Mouse (Mus musculus) ovary, postnatal 10 days (tissue): ENCODE results near the gene Phf7.

Experiments
- DNase-seq: peaks from one replicate; pipeline ENCODE4 v3.0.0; 2022; ENCODE audit warnings: low spot score

Gene Phf7

DNA sequence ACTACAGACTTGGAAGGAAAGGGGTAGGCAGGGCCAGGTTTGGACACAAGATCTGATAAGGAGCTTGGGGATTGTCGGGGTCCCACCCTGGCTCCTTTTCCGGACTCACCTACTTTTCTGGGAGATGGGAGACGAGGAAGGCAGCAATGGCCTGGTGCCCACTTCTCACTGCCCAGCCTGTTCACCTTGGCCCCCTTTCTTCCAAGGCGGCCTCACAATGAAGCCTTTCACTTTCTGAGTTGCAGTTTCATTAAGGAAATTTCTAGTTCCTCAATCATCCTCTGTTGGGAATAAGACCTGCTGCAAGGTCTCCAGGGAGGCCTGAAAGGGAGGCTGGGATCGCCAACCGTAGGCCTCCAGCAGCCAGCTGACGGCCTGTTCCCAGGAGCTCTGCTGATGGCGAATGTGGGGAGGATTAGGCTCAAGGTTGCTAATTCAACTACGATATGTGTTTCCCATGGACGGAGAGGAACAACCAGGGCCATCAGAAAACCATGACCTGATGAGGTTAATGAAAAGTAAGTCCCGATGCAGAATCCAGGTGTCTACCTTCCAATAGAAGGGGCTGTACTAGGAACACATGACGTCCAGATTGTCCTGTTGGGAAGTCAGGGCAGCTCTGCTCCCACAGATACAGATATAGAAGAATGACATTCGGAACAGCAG is 18.6 kb downstream of the Phf7 start:
- no peak for DNase-seq

GRCm38 (mm10) chr14:31230442-31230841 is 20.7 kb downstream of the Phf7 start:
- DNase-seq: no peak

DNA sequence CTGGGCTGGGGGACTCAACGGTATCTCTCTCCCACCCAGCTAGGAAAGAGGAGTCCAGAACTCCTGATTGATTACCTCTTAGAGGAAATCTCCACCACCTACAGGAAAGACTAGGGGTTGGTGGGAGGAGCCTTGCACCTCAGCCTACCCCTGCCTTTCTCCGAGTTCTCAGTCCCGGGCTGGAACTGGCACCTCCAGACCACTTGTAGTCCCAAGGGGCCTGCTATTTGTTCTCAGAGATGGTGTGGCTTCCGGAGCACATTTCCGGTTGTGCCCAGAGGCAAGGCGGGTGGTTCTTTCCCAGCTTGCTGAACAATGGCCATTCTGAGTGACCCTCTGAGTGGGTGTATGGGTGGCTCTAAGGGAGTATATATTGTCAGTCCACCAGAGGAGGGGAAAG is 22.9 kb downstream of the Phf7 start:
- no peak for DNase-seq

GRCm38 (mm10) chr14:31226978-31227377 is 24.1 kb downstream of the Phf7 start:
- peak; percentile 77 for DNase-seq

DNA sequence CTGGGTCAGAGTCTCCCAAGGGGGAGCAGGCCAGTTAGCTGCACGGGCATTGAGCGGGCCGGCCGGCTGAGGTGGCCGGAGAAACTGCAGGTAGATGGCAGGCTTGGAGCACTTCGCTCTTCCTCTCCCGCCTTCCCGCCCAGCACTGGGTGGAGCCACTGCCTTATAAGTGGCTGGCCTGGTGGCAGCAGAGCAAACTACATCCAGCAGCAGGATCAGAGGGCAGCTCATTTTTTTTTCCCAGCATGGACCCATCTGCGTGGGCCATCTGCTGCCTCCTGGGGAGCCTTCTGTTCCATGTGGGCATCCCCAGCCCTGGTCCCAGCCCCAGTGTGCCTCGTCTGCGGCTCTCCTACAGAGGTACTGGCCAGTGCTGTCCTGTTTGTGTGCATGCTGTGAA is 33.5 kb downstream of the Phf7 start, which contains the start of gene Sema3g:
Gene Sema3g (plus strand): TSS at position 195 of the 400 bp plus-strand sequence.
- no peak for DNase-seq

DNA sequence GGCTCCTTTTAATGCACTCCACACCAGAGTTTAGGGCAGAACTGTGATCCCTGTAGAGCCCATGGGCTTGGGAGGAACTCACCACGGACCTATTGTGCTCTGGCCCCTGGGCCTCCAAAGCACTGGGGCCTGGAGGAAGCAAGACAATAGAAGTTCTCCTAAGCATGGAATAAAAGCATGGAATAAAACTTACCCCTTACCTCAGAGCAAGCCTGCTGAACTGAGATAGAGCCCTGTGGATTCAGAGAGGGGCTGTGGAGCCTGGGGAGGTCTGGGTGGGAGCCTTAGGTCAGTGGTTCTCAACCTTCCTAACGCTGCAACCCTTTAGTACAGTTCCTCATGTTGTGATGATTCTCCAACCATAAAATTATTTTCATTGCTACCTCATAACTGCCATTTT is 34.3 kb downstream of the Phf7 start, which contains the start of gene Nisch:
Gene Nisch (minus strand): TSS at position 101 of the 400 bp plus-strand sequence.
- no peak for DNase-seq

DNA sequence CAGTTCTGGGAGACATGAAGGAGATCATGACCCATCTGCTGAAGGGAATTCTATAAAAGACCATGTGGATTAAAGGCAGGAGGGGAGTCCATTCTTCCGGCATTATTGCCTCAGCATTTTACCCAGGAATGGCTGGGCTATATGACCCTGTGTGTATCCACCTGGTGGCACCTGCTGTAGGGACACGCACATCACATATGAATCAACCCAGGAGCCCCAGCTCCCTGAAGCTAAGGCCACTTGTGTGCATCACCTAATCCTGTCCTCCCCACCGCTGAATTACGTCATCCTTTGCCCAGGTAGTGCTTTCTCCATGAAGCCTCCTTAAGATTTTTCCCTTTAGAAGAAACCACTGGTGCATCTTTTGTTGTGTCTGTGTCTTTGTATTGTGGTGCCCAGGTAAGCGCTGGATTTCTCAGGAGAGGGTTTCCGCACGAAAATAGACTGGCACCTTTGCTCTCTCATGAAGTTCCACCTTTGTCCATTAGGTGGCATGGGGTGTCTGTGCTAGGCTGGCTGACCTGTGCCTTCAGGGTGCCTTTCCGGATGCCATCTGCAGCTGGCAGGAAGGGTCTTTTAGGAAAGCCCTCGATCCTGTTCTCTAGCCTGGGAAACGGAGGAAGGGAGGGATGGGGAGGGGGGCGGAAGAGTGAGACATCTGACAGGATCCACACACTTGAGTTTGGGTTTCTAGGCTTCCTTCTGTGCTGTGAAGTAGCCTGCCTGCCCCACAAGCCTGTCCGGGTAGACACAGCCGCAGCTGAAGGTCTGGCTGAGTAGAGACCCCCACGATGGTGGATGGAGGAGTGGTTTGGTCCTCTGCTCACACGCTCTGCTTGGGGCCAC is 35.7 kb downstream of the Phf7 start:
- DNase-seq: no peak

- DNase-seq: no peak
These were observed 36.4 kb downstream of the Phf7 start for GRCm38 (mm10) chr14:31214684-31215083.

DNA sequence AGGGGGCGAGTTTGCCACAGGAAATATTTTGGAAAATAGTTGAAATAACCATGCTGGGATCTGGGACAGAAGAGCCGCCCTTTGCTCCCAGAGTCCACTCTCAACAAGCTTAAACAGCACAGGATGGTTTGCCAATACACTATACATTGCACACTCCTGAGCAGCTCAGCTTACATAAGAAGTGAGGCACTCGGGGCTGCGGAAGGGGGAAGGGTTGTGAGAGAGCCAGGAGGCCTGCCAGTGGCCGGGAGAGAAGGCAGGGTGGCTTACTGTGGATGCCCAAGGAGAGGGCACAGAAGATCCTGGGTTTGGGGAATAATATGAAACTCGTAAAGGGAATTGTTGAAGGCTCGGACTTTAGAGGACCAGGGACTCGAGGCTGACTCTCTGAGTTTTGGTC is 37.2 kb downstream of the Phf7 start:
- DNase-seq: no peak

DNA sequence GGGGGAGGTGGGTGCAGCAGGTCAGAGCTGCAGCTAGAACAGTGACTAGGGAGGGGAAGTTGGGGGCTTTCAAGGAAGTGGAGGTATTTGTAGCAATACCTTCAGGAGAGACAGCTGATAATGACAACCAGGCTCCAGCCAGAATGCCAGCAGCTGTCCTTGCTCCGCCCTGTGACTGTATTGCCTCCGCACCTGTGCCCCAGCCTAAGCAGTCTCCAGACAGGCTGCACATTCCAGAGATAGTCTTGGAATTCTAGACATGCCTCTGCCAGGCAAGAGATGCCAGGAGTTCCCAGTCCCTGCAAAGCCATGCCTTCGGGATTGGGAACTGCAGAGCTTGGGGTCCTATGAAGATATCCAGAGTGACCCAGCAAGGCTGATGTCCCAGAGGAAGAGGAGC is 38.6 kb downstream of the Phf7 start:
- no peak for DNase-seq

- DNase-seq: no peak
These were observed 39.3 kb downstream of the Phf7 start for GRCm38 (mm10) chr14:31211854-31212253.

DNA sequence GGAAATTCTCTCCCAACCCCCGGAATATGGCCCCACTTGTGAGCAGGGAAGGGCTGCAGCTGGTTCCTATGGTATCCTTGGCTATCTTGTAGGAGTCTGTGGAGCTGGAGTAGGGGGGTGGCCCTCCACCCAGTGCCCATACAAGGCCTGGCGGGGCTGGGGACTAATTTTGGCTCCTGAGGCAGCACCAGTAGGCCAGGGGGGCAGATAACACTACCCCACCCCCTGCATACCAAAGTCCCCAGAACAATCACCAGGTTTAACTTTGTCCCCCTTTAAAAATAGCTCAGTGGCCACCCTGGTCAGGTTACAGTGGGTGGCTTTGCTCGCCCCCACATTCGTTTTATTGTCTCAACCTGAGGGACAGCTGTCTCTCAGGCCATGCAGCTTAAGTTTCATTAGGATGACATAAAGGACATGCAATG is 42.0 kb downstream of the Phf7 start:
- DNase-seq: no peak

- no peak for DNase-seq
These were observed 43.0 kb downstream of the Phf7 start, which contains the start of gene Tnnc1 for GRCm38 (mm10) chr14:31208084-31208483. Tnnc1 (plus strand) TSS chr14:31208312.

- no peak for DNase-seq
These were observed 43.9 kb downstream of the Phf7 start for GRCm38 (mm10) chr14:31207070-31207830.

- peak; percentile 81 for DNase-seq
These were observed 44.6 kb downstream of the Phf7 start for GRCm38 (mm10) chr14:31206472-31206981.

DNA sequence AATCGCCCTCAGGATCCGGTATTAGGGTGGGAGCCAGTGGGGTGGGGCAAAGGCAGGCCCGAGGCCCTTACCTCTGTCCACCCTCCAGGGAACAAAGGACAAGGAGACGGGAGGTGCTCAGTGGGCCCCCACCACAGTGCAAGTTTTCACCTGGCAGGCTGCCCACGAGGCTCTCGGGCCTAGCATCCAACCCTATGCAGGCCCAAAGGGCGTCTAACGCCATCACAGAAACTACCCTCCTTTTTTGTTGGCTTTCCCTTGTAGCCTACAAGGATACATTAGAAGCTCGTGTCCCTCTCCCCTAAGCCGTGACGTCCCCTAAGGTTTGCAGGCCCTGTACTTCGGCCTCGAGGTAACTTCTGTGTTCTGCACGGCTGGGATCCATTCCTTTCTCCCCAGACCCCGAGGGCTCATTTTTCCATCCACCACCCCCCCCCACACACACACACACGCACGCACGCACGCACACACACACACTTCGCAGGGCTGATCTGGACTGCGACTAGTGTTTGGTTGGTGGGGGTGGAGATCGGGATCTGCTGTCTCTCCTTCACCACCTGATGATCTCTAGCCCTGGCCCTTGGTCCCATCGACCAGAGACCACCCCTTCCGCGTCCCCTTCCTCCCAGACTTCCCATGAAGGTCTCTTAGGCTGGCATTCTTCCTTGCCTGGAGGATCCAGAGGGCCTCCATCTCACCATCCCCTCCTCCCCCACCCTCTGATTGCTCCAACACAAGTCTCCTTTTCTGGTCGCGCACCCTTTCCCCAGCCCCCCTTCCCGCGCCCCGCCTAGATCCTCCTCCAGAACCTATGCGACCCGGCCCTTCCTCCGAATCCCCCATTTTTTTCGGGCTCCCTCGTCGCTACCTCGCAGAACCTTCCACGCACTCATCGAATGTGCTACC is 45.3 kb downstream of the Phf7 start:
- DNase-seq: peak; percentile 40

- no peak for DNase-seq
These were observed 45.9 kb downstream of the Phf7 start for GRCm38 (mm10) chr14:31205244-31205561.

GRCm38 (mm10) chr14:31204844-31205243 is 46.3 kb downstream of the Phf7 start:
- DNase-seq: no peak

DNA sequence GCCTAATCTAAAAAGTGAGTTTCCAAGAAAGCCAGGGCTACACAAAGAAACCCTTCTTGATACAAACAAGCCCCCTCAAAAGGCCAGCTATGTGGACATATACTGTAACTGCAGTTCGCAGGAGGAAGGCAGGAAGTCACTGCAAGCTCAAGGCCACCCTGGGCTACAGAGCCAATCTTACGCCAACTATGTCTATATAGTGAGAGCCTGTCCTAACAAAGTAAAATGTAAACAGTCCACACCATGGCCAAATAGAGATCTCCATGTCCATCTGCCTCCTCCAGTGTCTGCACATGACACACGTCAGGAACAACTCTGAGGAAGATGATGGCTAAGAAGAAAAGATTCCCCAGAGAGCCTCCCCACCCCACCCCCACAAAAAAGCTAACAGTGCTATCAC is 51.1 kb downstream of the Phf7 start:
- DNase-seq: no peak

DNA sequence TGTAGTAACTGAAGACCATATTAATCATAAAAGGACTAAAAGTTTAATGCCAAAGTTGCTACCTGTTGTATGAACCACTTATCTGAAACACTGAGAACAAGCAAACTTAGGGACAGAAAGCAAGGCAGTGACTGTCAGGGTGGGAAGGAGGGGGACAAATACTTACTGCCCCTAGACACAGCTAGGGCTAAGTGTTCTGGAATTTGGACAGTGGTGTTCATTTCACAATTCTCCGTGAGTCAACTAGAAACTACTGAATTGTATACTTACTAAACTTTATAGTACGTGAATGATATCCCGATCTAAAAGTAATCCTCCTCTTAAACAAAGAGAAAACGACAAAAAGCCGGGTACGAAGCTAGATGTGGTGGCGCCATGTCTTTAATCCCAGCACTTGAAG is 51.5 kb downstream of the Phf7 start:
- DNase-seq: no peak
